Comparison of ENCODE assay signal across 28 mouse cellular contexts in the genomic region with DNA sequence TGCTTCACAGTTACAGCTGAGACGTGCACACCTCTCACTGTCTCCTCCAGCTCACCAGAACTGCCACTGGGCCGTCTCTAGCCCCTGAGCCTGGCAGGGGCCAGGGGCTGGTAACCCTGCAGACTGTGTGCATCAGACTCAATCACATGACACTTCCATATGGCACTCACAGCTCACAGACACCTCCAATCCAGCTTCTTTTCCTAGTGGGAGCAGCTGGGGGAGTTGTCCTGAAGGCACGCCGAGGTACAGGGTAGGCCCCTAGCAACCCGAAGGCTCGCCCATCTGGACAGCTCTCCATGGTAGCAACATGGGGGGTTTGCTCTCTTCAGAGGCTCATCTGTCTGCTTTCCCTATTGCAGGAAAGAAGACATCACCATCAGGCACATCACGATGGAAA. TPM values are rescaled to one million over a fixed set of nuclear protein-coding genes. Genes with fewer than 3 reads are reported as not detected.
DNase-seq lines count a peak whose midpoint lies in the region; ATAC-seq and TF ChIP-seq lines count a peak whose summit lies in the region.
"Had no signal": no experiment of that assay in that cellular context is flagged by ENCODE, and none has a peak within 500 bp of the region (broad histone marks: within the 10 kb centered on the region; RNA-seq: fewer than 3 reads in every experiment).

No protein-coding gene starts in this region.

- 70% methylated on average over 7 of the region's 7 CpGs for WGBS in midbrain, embryonic 13.5 days
- 68% methylated on average over 7 of the region's 7 CpGs for whole genome bisulfite sequencing in midbrain, embryonic 16.5 days
- whole genome bisulfite sequencing in hindbrain, embryonic 12.5 days = 44% methylated on average over 7 of the region's 7 CpGs
- WGBS in olfactory bulb, adult 2 months = 77% methylated on average over 7 of the region's 7 CpGs

- no peak overlapping the region for H3K27ac ChIP-seq in midbrain, embryonic 13.5 days
- no peak overlapping the region for H3K27ac ChIP-seq in midbrain, embryonic 16.5 days (ENCODE audit: low read length)
- H3K27ac ChIP-seq in hindbrain, embryonic 12.5 days = peak overlapping the region; percentile 55; the same call in 1 of the 2 replicates
- peak overlapping the region; percentile 84 for H3K27ac ChIP-seq in olfactory bulb, adult 2 months (ENCODE audit: insufficient read depth, low read depth, low read length)
- H3K27ac ChIP-seq: embryonic facial prominence, embryonic 13.5 days; forebrain, embryonic 12.5 days; gastrocnemius, adult 2 months; intestine, embryonic 15.5 days; limb, embryonic 13.5 days; liver, embryonic 13.5 days had no signal

- ATAC-seq in frontal cortex, adult (ENCODE audit: low TSS enrichment) = peak; percentile 2; the same call in 1 of the 2 replicates
- ATAC-seq in midbrain, embryonic 13.5 days = peak; percentile 56; the same call in 1 of the 2 replicates
- ATAC-seq in midbrain, embryonic 16.5 days = no peak
- ATAC-seq in hindbrain, embryonic 12.5 days (ENCODE audit: low FRiP score) = peak; percentile 63
- ATAC-seq: CD4-positive, CD25-positive, alpha-beta regulatory T cell, adult 4 months; intestine, embryonic 15.5 days had no signal

- no peak for DNase-seq in frontal cortex, adult 2 months (ENCODE audit: extremely low spot score in 1 of 2, low spot score in 1 of 2)
- no peak for DNase-seq in gastrocnemius, postnatal 36 days
- DNase-seq: adrenal gland, postnatal 14 days; cerebellum, adult 9-10 months; gastrocnemius, adult 2 months; kidney, adult 9 months; kidney, postnatal 14 days; layer of hippocampus, postnatal 36 days; liver, embryonic 13.5 days; lung, adult 2 months; lung, postnatal 14 days; right cerebral cortex, postnatal 14 days; spleen, adult 18-20 months had no signal

- intact Hi-C loops in gastrocnemius, postnatal 36 days (cut with DNase I) = no loop called here

- H3K27me3 ChIP-seq in midbrain, embryonic 13.5 days = peaks cover 13% of the 10 kb centered on the region; the same call in 1 of the 2 replicates
- H3K27me3 ChIP-seq in midbrain, embryonic 16.5 days (ENCODE audit: control insufficient read depth, insufficient read depth, low read depth, low read length) = no peaks in the 10 kb centered on the region
- peaks cover 6% of the 10 kb centered on the region; the same call in 1 of the 2 replicates for H3K27me3 ChIP-seq in hindbrain, embryonic 12.5 days
- H3K27me3 ChIP-seq: intestine, embryonic 15.5 days; liver, embryonic 13.5 days had no signal

- TF ChIP-seq CTCF in olfactory bulb, adult 2 months (IDR thresholded peaks at IDR 0.05; ENCODE audit: insufficient read depth, low read depth, low read length) = no peak

- H3K36me3 ChIP-seq in midbrain, embryonic 13.5 days = no peaks in the 10 kb centered on the region
- no peaks in the 10 kb centered on the region for H3K36me3 ChIP-seq in midbrain, embryonic 16.5 days (ENCODE audit: control insufficient read depth, insufficient read depth, low read length)
- H3K36me3 ChIP-seq in hindbrain, embryonic 12.5 days = no peaks in the 10 kb centered on the region
- H3K36me3 ChIP-seq: embryonic facial prominence, embryonic 13.5 days; forebrain, embryonic 12.5 days; intestine, embryonic 15.5 days; limb, embryonic 13.5 days; liver, embryonic 13.5 days had no signal

- H3K9me3 ChIP-seq in midbrain, embryonic 13.5 days = no peaks in the 10 kb centered on the region
- no peaks in the 10 kb centered on the region for H3K9me3 ChIP-seq in midbrain, embryonic 16.5 days (replicated peaks; ENCODE audit: control insufficient read depth, low read length, poor library complexity, severe bottlenecking)
- no peaks in the 10 kb centered on the region for H3K9me3 ChIP-seq in hindbrain, embryonic 12.5 days (replicated peaks)
- H3K9me3 ChIP-seq: embryonic facial prominence, embryonic 13.5 days; forebrain, embryonic 12.5 days; intestine, embryonic 15.5 days; limb, embryonic 13.5 days; liver, embryonic 13.5 days had no signal

- H3K4me1 ChIP-seq in midbrain, embryonic 13.5 days (replicated peaks) = no peaks in the 10 kb centered on the region
- no peaks in the 10 kb centered on the region for H3K4me1 ChIP-seq in midbrain, embryonic 16.5 days (ENCODE audit: control insufficient read depth, insufficient read depth, low read length)
- peaks cover 9% of the 10 kb centered on the region for H3K4me1 ChIP-seq in hindbrain, embryonic 12.5 days
- peaks cover 47% of the 10 kb centered on the region for H3K4me1 ChIP-seq in olfactory bulb, adult 2 months (ENCODE audit: control insufficient read depth, insufficient read depth, low read length)
- H3K4me1 ChIP-seq: embryonic facial prominence, embryonic 13.5 days; forebrain, embryonic 12.5 days; intestine, embryonic 15.5 days; limb, embryonic 13.5 days; liver, embryonic 13.5 days had no signal

- H3K9ac ChIP-seq in midbrain, embryonic 13.5 days (replicated peaks) = no peak overlapping the region
- H3K9ac ChIP-seq in midbrain, embryonic 16.5 days (ENCODE audit: low read depth, low read length) = no peak overlapping the region
- no peak overlapping the region for H3K9ac ChIP-seq in hindbrain, embryonic 12.5 days
- H3K9ac ChIP-seq: embryonic facial prominence, embryonic 13.5 days; forebrain, embryonic 12.5 days; intestine, embryonic 15.5 days; limb, embryonic 13.5 days; liver, embryonic 13.5 days had no signal

- no peak overlapping the region for H3K4me2 ChIP-seq in midbrain, embryonic 13.5 days (replicated peaks)
- H3K4me2 ChIP-seq in midbrain, embryonic 16.5 days (ENCODE audit: low read length) = no peak overlapping the region
- H3K4me2 ChIP-seq in hindbrain, embryonic 12.5 days (replicated peaks) = no peak overlapping the region
- H3K4me2 ChIP-seq: embryonic facial prominence, embryonic 13.5 days; forebrain, embryonic 12.5 days; heart, embryonic 11.5 days; intestine, embryonic 15.5 days; limb, embryonic 13.5 days; liver, embryonic 13.5 days had no signal

- TF ChIP-seq POLR2A in olfactory bulb, adult 2 months (IDR thresholded peaks at IDR 0.05; ENCODE audit: insufficient read depth, low read depth, low read length) = no peak

- H3K4me3 ChIP-seq in midbrain, embryonic 13.5 days (replicated peaks) = no peak overlapping the region
- no peak overlapping the region for H3K4me3 ChIP-seq in midbrain, embryonic 16.5 days (ENCODE audit: low read depth, low read length)
- H3K4me3 ChIP-seq in hindbrain, embryonic 12.5 days = no peak overlapping the region
- no peak overlapping the region for H3K4me3 ChIP-seq in olfactory bulb, adult 2 months (ENCODE audit: insufficient read depth, low read depth, low read length)
- H3K4me3 ChIP-seq: embryonic facial prominence, embryonic 13.5 days; erythroblast, embryonic 14.5 days; forebrain, embryonic 12.5 days; gastrocnemius, adult 2 months; intestine, embryonic 15.5 days; limb, embryonic 13.5 days; liver, embryonic 13.5 days had no signal

RNA-seq across cellular contexts. Expression of a gene that starts 12.8 kb away (rescaled TPM):
- 289 and 299 TPM in 2 replicates for polyA plus RNA-seq in frontal cortex, adult 2 months (2012; rRNA removed)
- 711 and 713 TPM in 2 replicates for polyA plus RNA-seq in midbrain, embryonic 13.5 days (2015; fragmentation: Nextera tagmentation; extraction: Ambion mirVana)
- 977 and 1,010 TPM in 2 replicates for polyA plus RNA-seq in midbrain, embryonic 16.5 days (2015; fragmentation: Nextera tagmentation; extraction: Ambion mirVana)
- 497 and 557 TPM in 2 replicates for polyA plus RNA-seq in hindbrain, embryonic 12.5 days (2016; fragmentation: Nextera tagmentation; extraction: Ambion mirVana)
- 2,655 TPM in 1 of 2 replicates, not detected in the other for polyA plus RNA-seq in olfactory bulb, adult 2 months (2012; ENCODE audit: insufficient read depth, insufficient read length, low replicate concordance, missing spikeins)
- total RNA-seq in gastrocnemius, postnatal 36 days (2021) = under 1 TPM in 1 of 2 experiments, not detected in 1; 0.38 TPM
- total RNA-seq: granulocyte monocyte progenitor cell, adult 5-6 weeks; hematopoietic stem cell, adult 5-6 weeks; megakaryocyte progenitor cell, adult 5-6 weeks had no signal
- polyA plus RNA-seq: erythroblast, embryonic 14.5 days had no signal

Comparison
In these comparisons a context has a peak if more than half of its experiments do, and no peak if none do; other contexts are left out.
1. H3K27ac ChIP-seq: peak in hindbrain, embryonic 12.5 days (single experiment) and olfactory bulb, adult 2 months (single experiment); none in midbrain, embryonic 13.5 days (single experiment) and midbrain, embryonic 16.5 days (single experiment).